24 mouse cellular contexts compared by ENCODE assay signal in the genomic region with DNA sequence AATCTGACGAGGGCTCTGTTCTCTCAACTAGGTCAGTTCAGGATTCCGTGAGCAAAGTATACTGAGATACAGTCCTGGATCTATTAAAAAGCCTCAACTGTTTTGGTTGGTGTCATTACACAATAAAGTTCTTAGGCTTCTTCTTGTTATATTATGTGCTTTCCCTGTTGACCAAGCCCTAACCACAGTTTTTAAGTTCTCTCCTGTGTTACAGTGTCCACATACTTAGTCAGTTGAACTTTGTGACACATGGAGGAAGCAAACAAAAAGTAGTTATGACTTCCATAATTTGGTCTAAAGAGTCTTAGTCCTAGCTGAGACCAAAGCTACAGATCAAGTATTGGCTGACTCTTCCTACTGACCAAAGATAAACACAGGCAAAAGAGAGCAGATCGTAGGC. TPM values are rescaled to one million over a fixed set of nuclear protein-coding genes. Genes with fewer than 3 reads are reported as not detected.
A peak's percentile ranks its signal among the peaks of the same experiment; 100 is the strongest.
DNase-seq lines count a peak whose midpoint lies in the region; ATAC-seq and TF ChIP-seq lines count a peak whose summit lies in the region.
"Had no signal": no experiment of that assay in that cellular context is flagged by ENCODE, and none has a peak within 500 bp of the region (broad histone marks: within the 10 kb centered on the region; RNA-seq: fewer than 3 reads in every experiment).

No protein-coding gene starts in this region.

- H3K4me3 ChIP-seq in liver, embryonic 12.5 days: no peak overlapping the region
- no peak overlapping the region for H3K4me3 ChIP-seq in liver, embryonic 11.5 days (ENCODE audit: low read depth, low read length)
- no peak overlapping the region for H3K4me3 ChIP-seq in MEL (ENCODE audit: control insufficient read depth in 1 of 2, insufficient read depth in 1 of 2, low read depth in 2 of 2, low read length in 2 of 2)
- no peak overlapping the region for H3K4me3 ChIP-seq in hindbrain, postnatal 0 days (ENCODE audit: low read length)
- H3K4me3 ChIP-seq: embryonic facial prominence, embryonic 12.5 days; hindbrain, embryonic 13.5 days; limb, embryonic 15.5 days; midbrain, embryonic 12.5 days had no signal

- no peak for TF ChIP-seq EP300 in MEL (IDR thresholded peaks at IDR 0.05; ENCODE audit: low read depth in 1 of 2, low read length in 2 of 2)

- WGBS in liver, embryonic 12.5 days (ENCODE audit: insufficient replicate concordance): 70% methylated on average over 3 of the region's 3 CpGs
- 74% methylated on average over 3 of the region's 3 CpGs for WGBS in liver, embryonic 11.5 days
- 84% methylated on average over 3 of the region's 3 CpGs for WGBS in hindbrain, postnatal 0 days

- no peaks in the 10 kb centered on the region for H3K9me3 ChIP-seq in liver, embryonic 12.5 days (replicated peaks)
- H3K9me3 ChIP-seq in liver, embryonic 11.5 days (ENCODE audit: control insufficient read depth, low read length): no peaks in the 10 kb centered on the region
- no peaks in the 10 kb centered on the region for H3K9me3 ChIP-seq in MEL (replicated peaks; ENCODE audit: insufficient read depth, low read length)
- H3K9me3 ChIP-seq in hindbrain, postnatal 0 days (ENCODE audit: low read length): no peaks in the 10 kb centered on the region
- H3K9me3 ChIP-seq: embryonic facial prominence, embryonic 12.5 days; hindbrain, embryonic 13.5 days; limb, embryonic 15.5 days; midbrain, embryonic 12.5 days had no signal

- TF ChIP-seq RAD21 in MEL (IDR thresholded peaks at IDR 0.05; ENCODE audit: low read depth, low read length): no peak

- peaks cover 51% of the 10 kb centered on the region for H3K36me3 ChIP-seq in liver, embryonic 12.5 days
- H3K36me3 ChIP-seq in liver, embryonic 11.5 days (ENCODE audit: control insufficient read depth, insufficient read depth, low read length): no peaks in the 10 kb centered on the region
- peaks cover 25 to 89% of the 10 kb centered on the region in 2 experiments for H3K36me3 ChIP-seq in MEL (ENCODE audit: control insufficient read depth in 1 of 2, insufficient read depth in 2 of 2, low read length in 2 of 2)
- H3K36me3 ChIP-seq in hindbrain, postnatal 0 days (ENCODE audit: insufficient read depth, low read length): no peaks in the 10 kb centered on the region
- H3K36me3 ChIP-seq: embryonic facial prominence, embryonic 12.5 days; hindbrain, embryonic 13.5 days; limb, embryonic 15.5 days; midbrain, embryonic 12.5 days had no signal

- peaks cover 3% of the 10 kb centered on the region for H3K79me2 ChIP-seq in MEL (ENCODE audit: control insufficient read depth, insufficient read depth, low read length, poor library complexity)

- H3K27ac ChIP-seq in liver, embryonic 12.5 days: peak overlapping the region; percentile 56; the same call in 1 of the 2 replicates
- H3K27ac ChIP-seq in liver, embryonic 11.5 days (ENCODE audit: low read depth, low read length): no peak overlapping the region
- H3K27ac ChIP-seq in MEL (ENCODE audit: control insufficient read depth, low read depth, low read length): peak overlapping the region; percentile 94
- no peak overlapping the region for H3K27ac ChIP-seq in hindbrain, postnatal 0 days
- H3K27ac ChIP-seq: embryonic facial prominence, embryonic 12.5 days; hindbrain, embryonic 13.5 days; limb, embryonic 15.5 days; midbrain, embryonic 12.5 days had no signal

- H3K4me1 ChIP-seq in liver, embryonic 12.5 days: peaks cover 93% of the 10 kb centered on the region
- H3K4me1 ChIP-seq in liver, embryonic 11.5 days (replicated peaks; ENCODE audit: control insufficient read depth, insufficient read depth, low read length): peaks cover 48% of the 10 kb centered on the region
- peaks cover 44 to 63% of the 10 kb centered on the region in 2 experiments for H3K4me1 ChIP-seq in MEL (ENCODE audit: control insufficient read depth in 1 of 2, insufficient read depth in 2 of 2, low read length in 2 of 2)
- no peaks in the 10 kb centered on the region for H3K4me1 ChIP-seq in hindbrain, postnatal 0 days (ENCODE audit: insufficient read depth, low read length)
- H3K4me1 ChIP-seq: midbrain, embryonic 12.5 days had no signal

- no peak for ATAC-seq in liver, embryonic 12.5 days
- no peak for ATAC-seq in liver, embryonic 11.5 days (replicated peaks; ENCODE audit: low FRiP score)
- ATAC-seq in granulocyte monocyte progenitor cell, adult 5-6 weeks (replicated peaks; ENCODE audit: poor library complexity, severe bottlenecking): peak; percentile 64
- peak; percentile 15 for ATAC-seq in megakaryocyte progenitor cell, adult 5-6 weeks (replicated peaks; ENCODE audit: poor library complexity)
- ATAC-seq in hindbrain, postnatal 0 days: no peak
- ATAC-seq: forebrain, postnatal 0 days; inflammation-experienced regulatory T-cells, adult 6 months; Patski had no signal

- no peak overlapping the region for H3K9ac ChIP-seq in liver, embryonic 12.5 days
- H3K9ac ChIP-seq in liver, embryonic 11.5 days (ENCODE audit: low read depth, low read length): no peak overlapping the region
- H3K9ac ChIP-seq in MEL (ENCODE audit: control insufficient read depth, low read depth, low read length, poor library complexity, severe bottlenecking): peak overlapping the region; percentile 9; the same call in 1 of the 2 replicates
- no peak overlapping the region for H3K9ac ChIP-seq in hindbrain, postnatal 0 days (replicated peaks; ENCODE audit: low read length)
- H3K9ac ChIP-seq: embryonic facial prominence, embryonic 12.5 days; forebrain, postnatal 0 days; hindbrain, embryonic 13.5 days; limb, embryonic 15.5 days; midbrain, embryonic 12.5 days had no signal

- no peak for TF ChIP-seq CTCF in MEL (IDR thresholded peaks at IDR 0.05 in 2 of 3, conservative IDR thresholded peaks at IDR 0.05 in 1 of 3; ENCODE audit: control insufficient read depth in 1 of 3, insufficient read depth in 1 of 3, low read depth in 2 of 3, low read length in 3 of 3, poor library complexity in 1 of 3, severe bottlenecking in 1 of 3)
- TF ChIP-seq CTCF in hindbrain, postnatal 0 days (IDR thresholded peaks at IDR 0.05; ENCODE audit: low read depth): no peak

- no peak for TF ChIP-seq POLR2A in MEL (IDR thresholded peaks at IDR 0.05; ENCODE audit: control insufficient read depth in 1 of 2, insufficient read depth in 1 of 2, low read depth in 1 of 2, low read length in 2 of 2, poor library complexity in 1 of 2)

- no peaks in the 10 kb centered on the region for H3K27me3 ChIP-seq in liver, embryonic 12.5 days (replicated peaks)
- H3K27me3 ChIP-seq in liver, embryonic 11.5 days (replicated peaks; ENCODE audit: control insufficient read depth, insufficient read depth, low read length): no peaks in the 10 kb centered on the region
- no peaks in the 10 kb centered on the region for H3K27me3 ChIP-seq in MEL (ENCODE audit: control insufficient read depth in 1 of 2, insufficient read depth in 2 of 2, low read length in 2 of 2)
- no peaks in the 10 kb centered on the region for H3K27me3 ChIP-seq in hindbrain, postnatal 0 days (ENCODE audit: insufficient read depth, low read length)
- H3K27me3 ChIP-seq: embryonic facial prominence, embryonic 12.5 days; hindbrain, embryonic 13.5 days; limb, embryonic 15.5 days; midbrain, embryonic 12.5 days; Patski had no signal

- no peak for DNase-seq in liver, embryonic 11.5 days (ENCODE audit: low spot score)
- DNase-seq in MEL (ENCODE audit: low read depth, low spot score): no peak
- DNase-seq in cerebellum, postnatal 4 days (ENCODE audit: low spot score in 2 of 2): no peak
- DNase-seq in urinary bladder, postnatal 14 days (ENCODE audit: low spot score): no peak
- no peak for DNase-seq in hindbrain, postnatal 0 days (ENCODE audit: low spot score)
- DNase-seq: adrenal gland, adult 8-10 months; cerebellum, postnatal 10 days; forebrain, postnatal 0 days; gastrocnemius, postnatal 25 days; kidney, adult 18-20 months; kidney, postnatal 4 days; left cerebral cortex, postnatal 4 days; right cerebral cortex, postnatal 14 days; spleen, adult 18-20 months; thymus, postnatal 4 days had no signal

- no peak overlapping the region for H3K4me2 ChIP-seq in liver, embryonic 12.5 days
- no peak overlapping the region for H3K4me2 ChIP-seq in liver, embryonic 11.5 days
- no peak overlapping the region for H3K4me2 ChIP-seq in hindbrain, postnatal 0 days (ENCODE audit: low read depth, low read length)
- H3K4me2 ChIP-seq: embryonic facial prominence, embryonic 12.5 days; hindbrain, embryonic 13.5 days; limb, embryonic 15.5 days; midbrain, embryonic 12.5 days had no signal

TF ChIP-seq in MEL, 35 proteins besides CTCF, POLR2A, EP300 and RAD21 (continues in another document):
- TF ChIP-seq NELFE (IDR thresholded peaks at IDR 0.05; ENCODE audit: low read depth, low read length) (no peak), RCOR1 (IDR thresholded peaks at IDR 0.05; ENCODE audit: low read depth, low read length) (no peak), CHD1 (IDR thresholded peaks at IDR 0.05; ENCODE audit: low read depth, low read length) (no peak), ZKSCAN1 (IDR thresholded peaks at IDR 0.05; ENCODE audit: low read depth, low read length) (no peak)

RNA-seq across cellular contexts. Expression of a gene that starts 28.5 kb away (rescaled TPM):
- 72.6 and 77.5 TPM in 2 replicates for polyA plus RNA-seq in liver, embryonic 12.5 days (2016; fragmentation: Nextera tagmentation; extraction: Ambion mirVana)
- polyA plus RNA-seq in liver, embryonic 11.5 days (2014; fragmentation: Nextera tagmentation; extraction: Ambion mirVana): 100 and 105 TPM in 2 replicates
- 73.3 and 77.5 TPM in 2 replicates for total RNA-seq in MEL (2012; rRNA removed)
- 10 to 100 TPM in 1 of 2 experiments, not detected in 1; 88.3 TPM for polyA plus RNA-seq in MEL (2012; ENCODE audit: insufficient read depth in 1 of 2, insufficient read length in 2 of 2, low read depth in 1 of 2, low replicate concordance in 2 of 2, missing spikeins in 1 of 2)
- 62.4 and 76.7 TPM in 2 replicates for total RNA-seq in granulocyte monocyte progenitor cell, adult 5-6 weeks (2014; fragmentation: Nextera tagmentation)
- 69.4 and 87.9 TPM in 2 replicates for total RNA-seq in granulocyte monocyte progenitor cell, adult 5-6 weeks (2017)
- 61.3 and 77.5 TPM in 2 replicates for total RNA-seq in megakaryocyte progenitor cell, adult 5-6 weeks (2015)
- total RNA-seq in megakaryocyte progenitor cell, adult 5-6 weeks (2017): 66.2 and 76.7 TPM in 2 replicates
- 78.9 and 84.2 TPM in 2 replicates for total RNA-seq in hindbrain, postnatal 0 days (2014; rRNA removed)
- polyA plus RNA-seq in hindbrain, postnatal 0 days (2015; fragmentation: Nextera tagmentation; extraction: Ambion mirVana): 108 and 112 TPM in 2 replicates

RNA-seq across cellular contexts. Expression of a gene that starts 34.5 kb away (rescaled TPM):
- polyA plus RNA-seq in liver, embryonic 12.5 days (2016; fragmentation: Nextera tagmentation; extraction: Ambion mirVana): 22.0 and 22.7 TPM in 2 replicates
- 35.5 and 36.2 TPM in 2 replicates for polyA plus RNA-seq in liver, embryonic 11.5 days (2014; fragmentation: Nextera tagmentation; extraction: Ambion mirVana)
- total RNA-seq in MEL (2012; rRNA removed): 45.7 and 59.0 TPM in 2 replicates
- polyA plus RNA-seq in MEL (2012; ENCODE audit: insufficient read depth in 1 of 2, insufficient read length in 2 of 2, low read depth in 1 of 2, low replicate concordance in 2 of 2, missing spikeins in 1 of 2): 10 to 100 TPM; 67.3 to 91.5 TPM
- 116 and 120 TPM in 2 replicates for total RNA-seq in granulocyte monocyte progenitor cell, adult 5-6 weeks (2014; fragmentation: Nextera tagmentation)
- 125 and 126 TPM in 2 replicates for total RNA-seq in granulocyte monocyte progenitor cell, adult 5-6 weeks (2017)
- total RNA-seq in megakaryocyte progenitor cell, adult 5-6 weeks (2015): 79.2 and 99.7 TPM in 2 replicates
- 129 and 154 TPM in 2 replicates for total RNA-seq in megakaryocyte progenitor cell, adult 5-6 weeks (2017)
- 1.3 and 2.6 TPM in 2 replicates for total RNA-seq in hindbrain, postnatal 0 days (2014; rRNA removed)
- polyA plus RNA-seq in hindbrain, postnatal 0 days (2015; fragmentation: Nextera tagmentation; extraction: Ambion mirVana): 1.9 and 2.3 TPM in 2 replicates

Comparison
In these comparisons a context has a peak if more than half of its experiments do, and no peak if none do; other contexts are left out.
1. H3K27ac ChIP-seq: peak in liver, embryonic 12.5 days (single experiment) and MEL (single experiment); none in liver, embryonic 11.5 days (single experiment) and hindbrain, postnatal 0 days (single experiment).
2. ATAC-seq: peak in granulocyte monocyte progenitor cell, adult 5-6 weeks (single experiment) and megakaryocyte progenitor cell, adult 5-6 weeks (single experiment); none in liver, embryonic 12.5 days (single experiment), liver, embryonic 11.5 days (single experiment) and hindbrain, postnatal 0 days (single experiment).
3. RNA of a gene that starts 34.5 kb away (total RNA-seq): 79.2 to 154 TPM in megakaryocyte progenitor cell, adult 5-6 weeks, 116 to 126 TPM in granulocyte monocyte progenitor cell, adult 5-6 weeks and 45.7 to 59.0 TPM in MEL; 1.3 to 2.6 TPM in hindbrain, postnatal 0 days; every median in the first group is over 10 times any median in the second.